Mouse (Mus musculus): Measurements from ENCODE around the gene 4933402N22Rik. TPM values are rescaled to one million over a fixed set of nuclear protein-coding genes. Genes with fewer than 3 reads are reported as not detected.
"Not testable (repeated sequence)": the region's sequence is repeated elsewhere in the genome, so short reads cannot be mapped to it uniquely, and the experiment has no call there.

Gene 4933402N22Rik
- not detected in 2 replicates for total RNA-seq (2021)
- long read RNA-seq, experiment 1: 0 reads
- long read RNA-seq, experiment 2: 0 reads

DNA sequence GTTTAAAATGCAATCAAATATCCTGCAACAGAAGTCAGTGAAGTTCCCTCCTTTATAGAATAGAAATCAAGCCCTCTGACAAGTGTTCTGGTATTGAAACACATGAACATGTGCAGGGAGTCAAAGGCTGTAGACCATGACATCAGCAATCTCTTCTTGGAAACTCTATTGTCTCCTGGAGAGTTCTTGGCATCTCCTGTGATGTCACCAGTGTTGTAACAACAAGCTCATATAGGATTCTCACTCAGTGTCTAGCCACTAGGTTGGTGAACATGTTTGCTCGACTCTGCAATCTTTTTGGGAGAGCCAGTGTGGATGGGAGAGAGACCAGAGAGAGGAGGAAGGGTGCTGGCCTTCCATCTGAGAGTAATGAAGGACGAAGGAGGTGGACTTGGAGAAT is at the start of gene 4933402N22Rik:
Gene 4933402N22Rik (plus strand): TSS at position 301 of the 400 bp plus-strand sequence.
- DNase-seq: not testable (repeated sequence)

DNA sequence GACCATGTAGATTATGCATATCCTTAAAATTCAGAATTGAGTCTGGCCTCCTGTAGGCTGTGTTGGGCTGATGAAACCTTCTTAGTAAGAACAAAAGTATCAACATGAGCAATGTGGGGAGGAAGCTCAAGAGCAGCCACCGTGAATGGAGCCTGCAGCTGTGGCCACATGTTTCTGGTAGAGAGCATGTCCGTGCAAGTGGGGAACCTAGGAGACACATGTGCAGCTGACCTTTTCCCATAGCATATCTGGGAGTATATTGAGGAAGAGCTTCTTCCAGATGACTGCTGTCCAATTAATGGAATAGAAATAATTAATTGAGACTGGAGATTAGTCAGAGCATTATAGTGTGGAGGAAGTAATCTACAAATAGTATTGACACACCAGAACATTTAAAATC is 5.9 kb downstream of the 4933402N22Rik start:
- not testable (repeated sequence) for DNase-seq

Other genes starting within 250 kb of the 4933402N22Rik start
- not detected in 2 replicates for gene Gm8922, start 236.1 kb upstream of the 4933402N22Rik start, total RNA-seq (2021)
- not detected in 2 replicates for gene Gm8926, start 147.5 kb upstream of the 4933402N22Rik start, total RNA-seq (2021)
- not detected in 2 replicates for gene Gm6465, start 72.5 kb upstream of the 4933402N22Rik start, total RNA-seq (2021)

All from adrenal gland, postnatal 14 days (tissue).